Mouse (Mus musculus): ENCODE measurements at regions not wholly inside any gene's neighbourhood (a gene's known extent, or its start where the extent isn't known, plus 50 kb on each side); places are given as distances from the start of the nearest gene placed in this dataset.
A peak's percentile ranks its signal among the peaks of the same experiment; 100 is the strongest.

GRCm38 (mm10) chr10:66348398-66348797, 747.5 kb upstream of the Jmjd1c start:
- no peak for DNase-seq

GRCm38 (mm10) chr10:66351036-66351435, 744.9 kb upstream of the Jmjd1c start:
- DNase-seq = no peak

- no peak for DNase-seq
These were observed 741.9 kb upstream of the Jmjd1c start for GRCm38 (mm10) chr10:66354072-66354471.

GRCm38 (mm10) chr10:66354986-66355385, 740.9 kb upstream of the Jmjd1c start:
- DNase-seq = no peak

- peak in 1 of 2 experiments; percentile 35 for DNase-seq
These were observed 738.2 kb upstream of the Jmjd1c start for GRCm38 (mm10) chr10:66357736-66358135.

GRCm38 (mm10) chr10:66370096-66370495, 725.8 kb upstream of the Jmjd1c start:
- DNase-seq = no peak

GRCm38 (mm10) chr10:66371756-66372155, 724.2 kb upstream of the Jmjd1c start:
- DNase-seq = no peak
